Mouse (Mus musculus) thymus, postnatal 25 days (tissue): Measurements from ENCODE around the gene Slc3a1.

Experiments
- DNase-seq: peaks from one replicate; pipeline ENCODE4 v3.0.0; 2022

Gene Slc3a1

DNA sequence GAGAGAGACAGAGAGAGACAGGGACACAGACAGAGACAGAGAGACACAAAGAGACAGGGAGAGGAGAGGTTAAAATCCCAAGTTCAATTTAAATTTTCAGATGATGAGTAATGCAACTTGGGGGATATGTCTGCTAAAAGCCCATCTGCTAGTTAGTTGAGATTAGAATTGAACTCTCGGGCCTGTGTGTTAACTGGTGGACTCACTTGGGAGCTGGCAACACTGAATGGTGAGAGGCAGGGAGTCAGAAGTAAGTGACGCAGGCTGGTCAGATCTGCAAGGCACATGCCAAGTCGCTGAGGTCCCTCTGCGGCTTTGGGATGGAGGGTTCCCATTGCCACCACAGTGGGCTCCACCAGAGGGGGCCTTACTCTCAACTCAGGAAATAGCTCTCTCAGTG is 10.1 kb downstream of the Slc3a1 start:
- no peak for DNase-seq

DNA sequence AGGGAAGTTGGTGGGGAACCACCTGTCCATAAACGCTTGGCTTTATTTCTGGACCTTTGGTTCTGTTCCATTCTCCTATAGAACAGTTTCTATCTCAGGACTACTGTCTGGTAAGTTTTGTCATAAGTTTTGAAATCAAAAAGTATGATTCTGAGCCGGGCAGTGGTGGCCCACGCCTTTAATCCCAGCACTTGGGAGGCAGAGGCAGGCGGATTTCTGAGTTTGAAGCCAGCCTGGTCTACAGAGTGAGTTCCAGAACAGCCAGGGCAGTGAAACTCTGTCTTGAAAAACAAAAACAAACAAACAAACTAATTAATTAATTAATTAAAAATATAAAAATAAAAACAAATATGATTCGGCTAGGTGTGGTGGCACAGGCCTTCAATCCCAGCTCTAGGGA is 10.6 kb downstream of the Slc3a1 start:
- no peak for DNase-seq

- no peak for DNase-seq
Measured at GRCm38 (mm10) chr17:85040913-85041312, 12.7 kb downstream of the Slc3a1 start.

- DNase-seq, result no peak
Measured at GRCm38 (mm10) chr17:85042419-85042818, 14.2 kb downstream of the Slc3a1 start.

DNA sequence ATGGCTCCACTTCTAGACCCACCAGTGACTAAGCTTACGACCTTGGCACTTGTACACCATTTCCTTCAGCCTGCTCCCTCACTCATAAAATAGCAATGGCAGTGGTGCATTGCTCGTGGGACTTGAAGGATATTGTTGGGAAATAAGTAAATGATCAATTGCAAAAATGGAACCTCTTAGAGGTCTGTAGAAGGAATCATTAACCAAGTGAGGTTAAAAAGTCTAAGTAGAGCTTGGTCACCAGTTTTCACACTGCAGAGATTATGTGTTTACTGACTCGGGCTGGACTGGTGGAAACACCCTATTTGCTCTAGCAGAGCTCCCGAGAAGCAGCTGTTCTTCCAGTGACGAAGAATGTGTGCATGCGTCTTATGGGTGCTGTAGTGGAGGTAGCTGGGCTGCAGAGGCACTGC is 15.2 kb downstream of the Slc3a1 start:
- DNase-seq, result no peak

DNA sequence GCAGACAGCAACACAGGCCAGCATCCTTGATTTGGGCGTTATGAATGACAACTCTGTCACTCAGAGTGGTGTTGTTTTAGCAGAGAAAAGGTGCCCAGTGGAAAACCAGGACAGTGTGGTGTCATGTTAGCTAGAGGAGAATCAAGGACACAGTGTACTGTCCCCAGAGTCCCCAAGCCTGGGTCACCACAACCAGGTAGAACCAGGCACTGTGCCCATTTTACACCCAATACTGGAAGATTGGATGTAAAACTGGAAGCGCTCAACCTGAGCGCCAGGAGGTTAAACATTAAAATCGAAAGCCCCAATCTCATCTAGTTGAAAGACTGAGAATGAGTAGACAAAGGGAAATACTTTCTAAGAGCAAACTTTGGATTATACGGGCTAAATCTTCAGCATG is 16.3 kb downstream of the Slc3a1 start:
- no peak for DNase-seq

DNA sequence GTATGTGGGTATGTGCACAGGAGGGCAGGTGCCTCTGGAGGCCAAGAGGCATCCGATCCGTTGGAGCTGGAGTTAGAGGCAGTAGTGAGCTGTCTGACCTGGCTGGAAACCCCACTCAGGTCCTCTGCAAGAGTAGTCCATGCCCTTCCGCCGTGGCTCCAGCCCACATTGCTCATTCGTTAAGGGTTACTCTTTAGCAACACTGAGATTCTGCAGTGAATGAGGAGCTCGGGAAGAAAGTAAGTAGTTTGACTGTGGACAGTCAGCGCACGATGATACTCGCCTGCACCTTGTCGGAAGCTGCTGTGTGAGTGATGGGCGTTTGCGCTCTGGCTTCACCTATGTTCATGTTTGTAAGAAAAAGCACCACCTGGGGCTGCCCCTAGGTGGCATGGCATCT is 17.0 kb downstream of the Slc3a1 start:
- no peak for DNase-seq

- no peak for DNase-seq
Measured at GRCm38 (mm10) chr17:85048379-85048778, 20.2 kb downstream of the Slc3a1 start.

- DNase-seq, result no peak
Measured at GRCm38 (mm10) chr17:85058276-85058675, 30.1 kb downstream of the Slc3a1 start.

DNA sequence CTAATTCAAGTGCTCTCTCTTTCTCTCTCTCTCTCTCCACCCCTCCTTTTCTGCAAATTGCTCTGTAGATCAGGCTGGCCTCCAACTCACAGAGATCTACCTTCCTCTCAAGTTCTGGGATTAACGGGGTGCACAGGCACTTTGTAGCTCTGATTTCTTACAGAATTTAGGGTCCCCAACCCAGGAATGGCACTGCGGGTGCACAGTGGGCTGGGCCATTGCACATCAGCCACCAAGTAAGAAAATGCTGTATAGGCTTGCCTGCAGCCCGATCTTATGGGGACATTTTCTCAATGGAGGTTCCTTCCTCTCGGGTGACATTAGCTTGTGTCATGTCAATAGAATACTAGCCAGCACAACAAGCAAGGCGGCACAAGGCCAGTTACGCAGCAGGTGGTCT is 31.0 kb downstream of the Slc3a1 start:
- DNase-seq, result no peak

- DNase-seq, result no peak
Measured at GRCm38 (mm10) chr17:85063560-85063959, 35.4 kb downstream of the Slc3a1 start.

- DNase-seq, result no peak
Measured at GRCm38 (mm10) chr17:85067331-85067730, 39.2 kb downstream of the Slc3a1 start.

GRCm38 (mm10) chr17:85070658-85071057 is 42.5 kb downstream of the Slc3a1 start:
- DNase-seq, result no peak

DNA sequence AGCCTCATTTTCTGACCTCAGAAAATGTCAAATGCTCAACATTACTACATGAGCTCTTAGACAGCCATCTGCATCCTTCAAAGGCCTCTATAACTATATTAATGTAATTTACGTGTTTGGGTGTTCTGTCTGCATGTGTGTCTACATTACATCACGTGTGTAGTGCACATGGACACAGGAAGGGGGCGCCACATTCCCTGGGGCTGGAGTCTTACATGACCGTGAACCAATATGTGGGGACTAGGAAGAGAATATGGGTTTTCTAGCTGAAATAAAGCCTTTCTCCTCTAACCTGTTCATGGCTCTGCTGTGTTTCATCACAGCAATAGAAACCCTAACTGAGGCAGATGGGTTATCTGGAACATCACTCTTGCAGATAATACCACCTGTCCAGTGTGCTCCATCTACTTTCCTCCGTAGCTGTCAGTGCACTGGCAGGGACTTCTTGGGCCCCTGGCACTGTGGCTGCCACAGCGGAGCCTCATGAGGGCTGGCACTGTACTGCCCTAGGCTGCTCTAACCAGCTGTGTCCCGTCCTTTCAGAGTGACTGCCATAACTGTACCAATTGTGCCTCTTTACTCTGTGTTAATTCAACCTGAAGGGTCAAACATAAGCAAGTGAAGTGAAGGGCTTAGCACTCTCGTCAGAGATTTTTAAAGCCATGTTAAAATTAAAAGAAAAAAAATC is 43.1 kb downstream of the Slc3a1 start:
- no peak for DNase-seq

- DNase-seq, result no peak
Measured at GRCm38 (mm10) chr17:85072383-85072782, 44.2 kb downstream of the Slc3a1 start.

- DNase-seq, result no peak
Measured at GRCm38 (mm10) chr17:85073214-85073613, 45.0 kb downstream of the Slc3a1 start.

- no peak for DNase-seq
Measured at GRCm38 (mm10) chr17:85074083-85074482, 45.9 kb downstream of the Slc3a1 start.

DNA sequence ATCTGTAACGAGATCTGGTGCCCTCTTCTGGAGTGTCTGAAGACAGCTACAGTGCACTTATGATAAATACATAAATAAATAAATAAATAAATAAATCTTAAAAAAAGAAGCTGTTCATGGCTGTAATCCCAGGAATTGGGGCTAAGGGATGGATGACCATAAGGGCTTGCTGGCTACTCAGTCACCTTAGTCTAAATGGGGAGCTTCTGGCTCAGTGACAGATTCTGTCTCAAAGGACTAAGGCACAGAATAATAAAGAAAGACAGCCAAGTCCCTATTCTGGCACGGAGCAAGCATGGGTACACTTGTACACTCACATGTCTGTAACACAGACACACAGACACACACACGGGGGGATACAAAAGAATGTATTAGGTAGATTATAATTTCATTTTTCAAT is 51.1 kb downstream of the Slc3a1 start:
- no peak for DNase-seq

DNA sequence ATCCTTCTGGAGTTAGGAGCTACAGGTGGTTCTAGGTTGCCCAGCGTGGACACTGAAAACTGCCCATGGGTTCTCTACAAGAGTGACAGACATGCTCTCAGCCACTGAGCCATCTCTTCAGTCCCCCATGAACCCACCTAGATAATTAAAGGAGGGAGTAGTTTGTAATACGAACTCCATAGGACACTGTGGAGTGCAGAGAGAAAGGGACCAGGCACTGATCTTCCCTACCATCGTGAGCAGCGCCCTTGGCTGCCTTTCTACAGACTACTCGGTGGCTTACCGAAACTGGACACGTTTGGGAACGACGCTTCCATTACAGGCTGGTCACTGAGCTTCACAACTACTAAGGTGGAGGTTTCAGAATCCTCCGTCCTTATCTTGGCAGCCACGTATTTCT is 52.6 kb downstream of the Slc3a1 start:
- DNase-seq, result no peak

DNA sequence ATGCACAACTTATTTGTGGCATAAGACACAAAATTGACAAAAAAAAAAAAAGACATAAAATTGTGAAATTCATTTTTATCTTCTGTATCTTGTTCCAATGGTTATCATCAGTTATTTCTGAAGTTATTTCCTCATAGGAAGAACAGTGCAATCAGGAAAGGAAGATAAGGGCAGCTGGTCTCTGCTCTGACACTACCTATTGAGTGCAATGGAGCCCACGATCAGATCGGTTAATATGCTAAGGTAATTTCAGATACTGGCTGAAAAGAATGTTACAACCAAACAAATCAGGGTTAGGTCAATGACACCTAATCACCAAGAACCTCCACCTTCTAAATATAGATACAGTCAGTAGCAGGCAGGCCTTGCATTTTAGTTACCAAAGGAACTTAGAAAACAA is 57.2 kb downstream of the Slc3a1 start:
- DNase-seq, result no peak

DNA sequence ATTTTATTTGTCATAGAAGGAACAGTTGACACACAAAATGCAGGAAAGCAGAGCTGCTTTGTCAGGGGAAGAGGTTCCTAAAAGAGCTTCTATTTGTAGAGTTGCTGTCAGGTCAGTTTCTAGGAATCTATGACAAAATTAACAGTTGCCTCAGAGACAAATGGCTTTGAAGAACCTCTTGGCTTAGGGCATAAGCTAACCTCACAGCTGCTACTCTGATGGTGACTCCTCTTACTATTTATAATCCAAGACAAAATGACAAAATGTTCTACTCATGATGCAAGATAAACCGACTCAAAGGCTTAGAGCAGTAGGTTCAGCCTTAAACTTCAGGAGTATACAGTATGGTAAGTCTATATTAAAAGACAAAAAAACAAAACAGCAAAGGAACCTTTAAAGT is 58.3 kb downstream of the Slc3a1 start:
- DNase-seq, result no peak

DNA sequence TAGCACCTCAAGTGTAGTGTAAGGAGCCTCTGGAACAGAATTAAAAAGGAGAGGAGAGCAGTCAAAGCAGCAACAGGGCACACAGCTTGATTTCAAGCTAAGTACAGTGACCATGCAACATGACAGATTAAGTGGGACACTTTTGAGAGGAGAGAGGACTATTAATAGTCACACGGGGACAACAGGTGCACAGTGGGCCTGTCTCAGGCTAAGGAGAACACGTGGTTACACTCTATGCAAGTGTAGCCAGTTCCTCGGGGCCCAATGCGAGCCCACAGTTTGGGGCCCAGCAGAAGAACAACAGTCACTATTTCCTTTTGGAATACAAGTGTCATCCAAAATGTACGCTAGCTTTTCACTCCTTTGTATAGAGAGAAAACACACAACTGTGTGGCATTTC is 59.4 kb downstream of the Slc3a1 start:
- DNase-seq, result no peak

DNA sequence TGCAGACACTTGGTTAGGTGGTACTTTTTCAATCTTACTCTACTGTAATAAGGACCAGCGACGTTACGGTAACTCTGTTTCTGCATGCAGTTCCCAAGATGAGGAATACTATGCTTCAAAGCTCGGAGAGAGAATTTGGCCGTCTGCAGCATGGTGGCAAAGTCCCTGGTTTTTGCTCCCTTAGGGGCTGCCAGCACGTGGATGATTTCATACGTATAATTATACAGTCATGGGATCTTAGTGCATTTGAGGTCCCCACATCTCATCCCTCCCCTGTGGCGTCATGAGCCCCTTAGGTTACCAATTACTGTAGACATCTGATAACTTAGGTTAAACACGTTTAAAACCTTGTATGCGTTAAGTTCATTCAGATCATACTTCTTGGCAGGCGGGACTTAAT is 60.2 kb downstream of the Slc3a1 start:
- no peak for DNase-seq

DNA sequence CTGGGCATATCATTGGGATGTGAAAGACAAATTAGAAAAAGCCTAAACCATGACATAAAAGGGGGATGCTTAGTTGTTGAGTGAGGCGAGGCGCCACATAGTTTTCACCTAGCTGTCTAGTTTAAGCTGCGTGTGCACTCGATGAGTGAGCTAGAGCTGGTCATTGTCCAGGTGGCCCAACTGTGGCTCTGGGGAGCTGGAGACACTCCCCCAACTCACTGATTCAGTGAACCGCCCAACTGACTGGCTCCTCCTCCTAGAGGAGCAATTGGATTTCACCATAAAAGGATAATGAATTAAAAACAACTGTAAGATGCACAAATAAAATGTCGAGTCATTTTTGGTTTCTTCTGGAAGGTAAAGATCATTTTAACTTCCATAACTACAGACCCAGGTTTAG is 60.8 kb downstream of the Slc3a1 start:
- no peak for DNase-seq

GRCm38 (mm10) chr17:85089621-85090020 is 61.4 kb downstream of the Slc3a1 start:
- no peak for DNase-seq
